Mouse (Mus musculus) heart, postnatal 36 days (tissue): ENCODE results near the gene Vps39. TPM values are rescaled to one million over a fixed set of nuclear protein-coding genes. Genes with fewer than 3 reads are reported as not detected.

Experiments used
- DNase-seq, 2 experiments: peaks; one replicate each; pipeline ENCODE4 v3.0.0; 2021 to 2022
- intact Hi-C: fragments of 180-260 bp; cut with DNase I; formaldehyde crosslinking; loops from one replicate; pipeline ENCODE4 v1.15.1; 2025
- total RNA-seq, 2 experiments: library from RNA; stranded (reverse); gene quantifications; 2 replicates each; pipeline ENCODE4 v1.2.3; 2021

Vps39 gene
- total RNA-seq, 2 experiments from 2014 or later, result 30.4 to 36.0 TPM

- DNase-seq, result no peak
- intact Hi-C loops, result no loop called here
Observed at GRCm38 (mm10) chr2:120301076-120301475, 51.9 kb downstream of the Vps39 start.

GRCm38 (mm10) chr2:120299866-120300265, 53.1 kb downstream of the Vps39 start:
- intact Hi-C loops, result no loop called here
- DNase-seq, result no peak

DNA sequence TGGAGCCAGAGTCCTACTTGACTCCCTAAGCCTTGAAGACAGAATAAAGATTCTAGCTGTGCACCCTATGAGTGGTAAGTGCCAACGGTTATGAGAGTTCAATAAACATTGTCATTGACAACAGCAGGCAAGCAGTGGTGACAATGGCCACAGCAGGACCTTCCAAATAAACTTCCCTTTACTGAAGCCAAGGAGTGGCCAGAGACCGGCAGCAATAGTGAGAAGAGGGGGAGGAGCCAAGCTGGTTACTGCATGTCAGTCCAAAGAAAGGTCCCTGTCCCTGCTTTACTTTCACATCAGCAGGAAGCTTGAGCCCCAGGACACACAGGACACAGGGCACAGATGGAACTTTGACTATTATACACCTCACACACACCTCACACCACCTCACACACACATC, 56.8 kb downstream of the Vps39 start:
- DNase-seq, result no peak
- intact Hi-C loops, result no loop called here

DNA sequence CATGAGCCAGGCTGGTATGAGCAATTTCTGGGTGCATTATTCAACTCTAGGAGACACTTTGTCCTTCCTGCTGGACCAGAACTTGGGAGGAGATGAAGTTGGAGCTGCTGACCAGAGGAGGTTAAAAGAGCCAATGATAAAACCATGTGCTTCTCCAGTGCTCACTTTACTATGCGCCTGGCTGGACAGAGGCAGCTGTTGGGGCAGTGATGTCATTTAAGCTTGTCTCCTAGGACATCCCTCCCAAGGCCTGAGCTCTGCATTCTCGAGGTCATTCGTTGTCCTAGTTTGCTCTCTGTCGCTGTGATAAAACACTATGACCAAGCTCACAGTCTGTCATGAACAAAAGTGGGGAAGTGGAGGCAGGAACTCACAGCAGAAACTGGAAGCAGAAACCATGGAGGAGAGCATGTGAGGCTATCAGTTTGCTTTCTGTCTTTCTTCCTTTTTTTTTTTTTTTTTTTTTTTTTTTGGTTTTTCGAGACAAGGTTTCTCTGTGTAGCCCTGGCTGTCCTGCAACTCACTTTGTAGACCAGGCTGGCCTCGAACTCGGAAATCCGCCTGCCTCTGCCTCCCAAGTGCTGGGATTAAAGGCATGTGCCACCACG, 61.4 kb downstream of the Vps39 start:
- intact Hi-C loops, result no loop called here
- DNase-seq, result no peak

GRCm38 (mm10) chr2:120288995-120289394, 63.9 kb downstream of the Vps39 start, which contains the start of gene Pla2g4d:
Pla2g4d (minus strand) TSS chr2:120289197.
- no peak for DNase-seq
- intact Hi-C loops, result no loop called here

GRCm38 (mm10) chr2:120288401-120288800, 64.5 kb downstream of the Vps39 start:
- intact Hi-C loops, result no loop called here
- no peak for DNase-seq

- intact Hi-C loops, result no loop called here
Observed at GRCm38 (mm10) chr2:120285639-120286038, 67.3 kb downstream of the Vps39 start.

DNA sequence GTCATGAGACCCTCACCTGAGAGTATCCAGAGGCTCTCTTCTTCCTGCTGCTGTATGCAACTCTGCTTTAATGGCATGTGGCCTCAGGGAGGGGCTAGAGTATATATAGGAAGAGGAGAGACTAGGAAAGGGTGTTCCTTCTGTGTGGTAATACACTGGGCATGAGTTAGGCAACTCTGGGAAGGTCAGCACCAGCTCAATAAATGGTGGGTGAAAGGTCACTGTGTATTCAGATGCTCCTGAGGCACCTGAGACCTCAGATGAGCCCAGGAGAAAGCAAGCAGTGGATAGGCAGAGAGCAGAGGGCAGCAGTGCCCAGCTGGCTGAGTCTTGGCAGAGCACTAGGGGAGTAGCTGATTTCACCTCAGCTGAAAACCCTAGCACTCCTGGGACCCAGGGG, 68.2 kb downstream of the Vps39 start:
- intact Hi-C loops, result no loop called here
- DNase-seq, result no peak

More at GRCm38 (mm10) chr2:120285639-120286038, 67.3 kb downstream of the Vps39 start:
- DNase-seq, result no peak

DNA sequence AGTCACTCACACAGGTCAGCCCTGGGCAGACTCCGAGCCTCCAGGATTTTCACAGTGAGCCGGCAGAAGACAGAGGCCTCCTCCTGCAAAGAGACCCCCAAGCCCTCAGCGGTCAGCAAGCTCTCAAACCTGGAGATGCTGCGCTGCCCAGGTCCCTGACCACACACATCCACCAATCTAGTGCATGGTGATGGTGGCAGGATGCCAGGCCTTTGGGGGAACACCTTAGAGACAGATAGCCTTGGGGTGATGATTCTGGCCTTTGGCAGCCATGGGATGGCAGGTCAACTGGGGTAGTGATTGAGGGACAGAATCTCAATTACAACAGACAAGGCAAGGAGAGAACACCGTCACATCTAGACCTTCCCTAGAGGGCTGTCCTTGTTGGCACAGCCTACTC, 68.8 kb downstream of the Vps39 start:
- no peak for DNase-seq
- intact Hi-C loops, result no loop called here

- intact Hi-C loops, result no loop called here
- no peak for DNase-seq
Observed at GRCm38 (mm10) chr2:120283550-120283949, 69.4 kb downstream of the Vps39 start.

GRCm38 (mm10) chr2:120281221-120281620, 71.7 kb downstream of the Vps39 start:
- intact Hi-C loops, result loop anchor here (2.0 kb wide), 2 partner anchors 108 to 196 kb away; no protein-coding TSS in a partner anchor
- no peak for DNase-seq

DNA sequence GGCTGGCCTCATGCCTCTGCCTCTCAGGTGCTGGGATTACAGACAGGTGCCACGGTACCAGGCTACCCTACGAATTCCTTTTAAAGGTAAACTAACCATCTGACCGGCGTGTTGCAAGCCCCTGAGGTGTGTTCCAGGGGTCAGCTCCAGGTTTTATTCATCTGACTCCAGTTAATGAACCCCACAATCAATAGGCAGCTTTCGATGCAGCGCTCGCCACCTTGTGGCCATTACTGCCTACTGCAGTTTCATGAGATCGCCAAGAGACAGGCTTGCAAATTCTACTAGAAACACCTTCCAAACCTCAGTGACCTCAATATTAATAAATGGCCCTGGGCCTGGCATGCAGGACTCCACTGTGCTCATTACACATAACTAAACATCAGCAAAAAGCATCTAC, 73.0 kb downstream of the Vps39 start:
- peak; percentile 45 to 57 for DNase-seq
- intact Hi-C loops, result loop anchor here (1.0 to 2.0 kb wide), 3 partner anchors 101 to 195 kb away; no protein-coding TSS in a partner anchor

DNA sequence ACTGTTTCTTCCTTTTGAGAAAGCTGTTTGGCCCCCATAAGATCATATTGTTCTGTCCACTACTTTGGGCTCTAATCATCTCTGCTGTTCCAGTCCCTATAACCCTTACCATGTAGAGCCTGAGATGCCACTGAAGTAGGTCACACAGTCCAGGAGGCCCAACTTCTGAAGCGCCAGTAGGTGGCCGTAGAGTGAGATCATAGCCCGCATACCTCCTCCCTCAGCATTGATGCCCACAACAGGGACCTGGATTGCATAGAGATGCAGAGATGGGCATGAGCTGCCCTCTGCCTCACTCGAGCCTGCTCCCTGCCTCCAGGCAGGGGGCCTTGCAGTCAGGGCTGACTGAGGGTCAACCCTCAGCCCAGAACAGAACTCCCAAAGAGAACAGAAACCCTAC, 76.0 kb downstream of the Vps39 start:
- intact Hi-C loops, result no loop called here
- DNase-seq, result no peak

DNA sequence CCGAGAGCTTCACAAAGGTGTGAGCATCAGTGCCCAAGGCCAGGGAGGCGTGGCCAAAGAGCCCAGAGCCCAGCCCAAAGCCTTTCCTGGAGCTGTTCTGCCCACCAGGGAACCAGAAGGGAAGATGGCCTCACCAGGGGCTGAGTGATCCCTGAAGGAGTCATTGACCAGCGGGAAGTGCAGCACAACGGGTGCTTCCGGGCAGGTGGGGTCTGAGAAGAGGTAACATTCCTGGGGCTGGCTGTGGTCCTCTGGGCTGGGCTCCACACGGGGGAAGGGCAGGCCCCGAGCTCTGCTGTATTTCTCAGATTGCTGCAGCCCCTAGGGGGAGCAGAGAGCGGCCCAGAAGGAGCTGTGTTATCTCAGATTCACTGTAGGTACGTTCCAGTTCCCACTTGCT, 84.3 kb downstream of the Vps39 start:
- no peak for DNase-seq
- intact Hi-C loops, result loop anchor here (5.0 kb wide), 2 partner anchors 81 to 96 kb away; no protein-coding TSS in a partner anchor

Other genes starting within 250 kb of the Vps39 start
- 100 to 1,000 TPM; 372 to 460 TPM for gene Ehd4, start 198.5 kb downstream of the Vps39 start, total RNA-seq
- gene Pla2g4e, start 107.8 kb downstream of the Vps39 start, total RNA-seq, result 1 to 10 TPM; 3.0 to 3.1 TPM
- gene Pla2g4d, start 63.9 kb downstream of the Vps39 start, total RNA-seq, result not detected
- not detected for gene Pla2g4f, start 39.0 kb downstream of the Vps39 start, total RNA-seq
- gene Ganc, start 50.8 kb upstream of the Vps39 start, total RNA-seq, result 10 to 100 TPM; 21.6 to 25.2 TPM
- gene Tmem87a, start 51.0 kb upstream of the Vps39 start, total RNA-seq, result 10 to 100 TPM; 18.3 to 18.8 TPM
- gene Capn3, start 102.9 kb upstream of the Vps39 start, total RNA-seq, result 1 to 10 TPM in 1 of 2 experiments, under 1 TPM in 1; 0.69 to 1.7 TPM
- gene Zfp106, start 210.7 kb upstream of the Vps39 start, total RNA-seq, result 100 to 1,000 TPM; 471 TPM
- gene Snap23, start 214.5 kb upstream of the Vps39 start, total RNA-seq, result 10 to 100 TPM; 58.9 to 60.4 TPM